Mouse (Mus musculus) brown adipose tissue, adult 24 weeks (tissue): Measurements from ENCODE around the gene Acnat2. TPM values are rescaled to one million over a fixed set of nuclear protein-coding genes. Genes with fewer than 3 reads are reported as not detected.

Experiments
- polyA plus RNA-seq: library from polyadenylated mRNA; stranded (reverse); fragments of >200 nt; gene quantifications from 2 replicates; pipeline ENCODE4 v1.2.4, GENCODE M21; 2012; ENCODE audit not compliant: missing spikeins, insufficient read depth, insufficient read length

The Acnat2 gene
- polyA plus RNA-seq, 1 experiment: not detected

Other genes with a start within 250 kb of the Acnat2 start
- gene Acnat1, start 65.8 kb upstream of the Acnat2 start, polyA plus RNA-seq: not detected in 2 replicates
- gene Baat, start 98.4 kb upstream of the Acnat2 start, polyA plus RNA-seq: not detected in 2 replicates
- 129 and 144 TPM in 2 replicates for gene Mrpl50, start 112.9 kb upstream of the Acnat2 start, polyA plus RNA-seq
- 4.7 and 7.5 TPM in 2 replicates for gene Zfp189, start 113.0 kb upstream of the Acnat2 start, polyA plus RNA-seq
- gene Aldob, start 141.4 kb upstream of the Acnat2 start, polyA plus RNA-seq: 0.92 and 2.5 TPM in 2 replicates
- 21.1 and 33.7 TPM in 2 replicates for gene Tmem246, start 189.7 kb upstream of the Acnat2 start, polyA plus RNA-seq
- gene Rnf20, start 223.9 kb upstream of the Acnat2 start, polyA plus RNA-seq: 19.0 and 21.0 TPM in 2 replicates